Mouse (Mus musculus) heart, embryonic 12.5 days (tissue): ENCODE measurements around the gene Crybb2. TPM values are rescaled to one million over a fixed set of nuclear protein-coding genes. Genes with fewer than 3 reads are reported as not detected.

Source experiments
- ATAC-seq: fragments of 200-750 bp; cut with Nextera tagmentation; 2 replicates; pipeline ENCODE4 v1.8.0; 2017; ENCODE audit warnings: moderate TSS enrichment, moderate library complexity; ENCODE audit not compliant: insufficient number of reproducible peaks, low FRiP score
- H3K27ac ChIP-seq: fragments of 300-500 bp; sonication (generic); 2 replicates; pipeline ENCODE4 v1.5.1; 2016; ENCODE audit warnings: mild to moderate bottlenecking, moderate library complexity; ENCODE audit not compliant: poor library complexity, severe bottlenecking
- H3K27me3 ChIP-seq: fragments of 300-500 bp; sonication (generic); replicated peaks from 2 replicates; pipeline ENCODE4 v1.6.1; 2016; ENCODE audit warnings: mild to moderate bottlenecking, moderate library complexity
- H3K36me3 ChIP-seq: fragments of 300-500 bp; sonication (generic); 2 replicates; pipeline ENCODE4 v1.6.1; 2016; ENCODE audit warnings: mild to moderate bottlenecking, moderate library complexity
- H3K4me1 ChIP-seq: fragments of 300-500 bp; sonication (generic); replicated peaks from 2 replicates; pipeline ENCODE4 v1.6.1; 2016; ENCODE audit warnings: mild to moderate bottlenecking
- H3K4me2 ChIP-seq: fragments of 300-500 bp; sonication (generic); 2 replicates; pipeline ENCODE4 v1.6.1; 2016; ENCODE audit warnings: mild to moderate bottlenecking, moderate library complexity
- H3K4me3 ChIP-seq: fragments of 300-500 bp; sonication (generic); 2 replicates; pipeline ENCODE4 v1.5.1; 2016; ENCODE audit warnings: mild to moderate bottlenecking
- H3K9ac ChIP-seq: fragments of 300-500 bp; sonication (generic); 2 replicates; pipeline ENCODE4 v1.6.1; 2016; ENCODE audit warnings: mild to moderate bottlenecking, moderate library complexity
- H3K9me3 ChIP-seq: fragments of 300-500 bp; sonication (generic); replicated peaks from 2 replicates; pipeline ENCODE4 v1.6.1; 2016; ENCODE audit warnings: mild to moderate bottlenecking, moderate library complexity
- WGBS: fragments of 180-500 bp; shearing (Covaris S2); methylation state at CpG from one replicate; pipeline ENCODE4 v1.1.7; 2016; 5-methylcytosine and 5-hydroxymethylcytosine counted together
- polyA plus RNA-seq: library from polyadenylated mRNA; unstranded; fragments of >200 nt; fragmentation: Nextera tagmentation; extraction: Ambion mirVana; gene quantifications from 2 replicates; pipeline ENCODE4 v1.2.1, GENCODE M21; 2016

The Crybb2 gene
- polyA plus RNA-seq, 1 experiment from 2014 or later: not detected

GRCm38 (mm10) chr5:113078686-113079085 is 8.8 kb upstream of the Crybb2 start:
- no peak overlapping the region for H3K9ac ChIP-seq
- H3K36me3 ChIP-seq: no peaks in the 10 kb centered on the region
- H3K4me1 ChIP-seq: peaks cover 22% of the 10 kb centered on the region
- no peak for ATAC-seq
- H3K4me2 ChIP-seq: no peak overlapping the region
- no peaks in the 10 kb centered on the region for H3K9me3 ChIP-seq
- peaks cover 25% of the 10 kb centered on the region for H3K27me3 ChIP-seq
- 58% methylated on average over 5 of the region's 5 CpGs for WGBS
- H3K27ac ChIP-seq: no peak overlapping the region
- no peak overlapping the region for H3K4me3 ChIP-seq

GRCm38 (mm10) chr5:113054308-113054707 is 15.6 kb downstream of the Crybb2 start:
- ATAC-seq: 0 out of 2 replicates have a peak, but pooled peaks have one; percentile 30
- 7% methylated on average over 16 of the region's 16 CpGs for WGBS

GRCm38 (mm10) chr5:113050581-113051185 is 19.2 kb downstream of the Crybb2 start:
- Histone ChIP-seq H3K36me3 (no peaks in the 10 kb centered on the region), H3K9me3 (peaks cover 7% of the 10 kb centered on the region; the same call in 1 of the 2 replicates), H3K27me3 (peaks cover 13% of the 10 kb centered on the region), H3K4me1 (no peaks in the 10 kb centered on the region), H3K4me2 (no peak overlapping the region), H3K4me3 (no peak overlapping the region), H3K9ac (no peak overlapping the region), H3K27ac (no peak overlapping the region)
- WGBS: 66% methylated on average over 7 of the region's 7 CpGs
- no peak for ATAC-seq

More at GRCm38 (mm10) chr5:113054308-113054707, 15.6 kb downstream of the Crybb2 start:
- Histone ChIP-seq H3K36me3 (no peaks in the 10 kb centered on the region), H3K9me3 (peaks cover 7% of the 10 kb centered on the region; the same call in 1 of the 2 replicates), H3K27me3 (peaks cover 38% of the 10 kb centered on the region), H3K4me1 (no peaks in the 10 kb centered on the region), H3K27ac (no peak overlapping the region), H3K9ac (no peak overlapping the region), H3K4me3 (no peak overlapping the region), H3K4me2 (no peak overlapping the region)

GRCm38 (mm10) chr5:113049876-113050275 is 20.0 kb downstream of the Crybb2 start:
- H3K36me3 ChIP-seq: no peaks in the 10 kb centered on the region
- no peak overlapping the region for H3K4me3 ChIP-seq
- H3K27me3 ChIP-seq: peaks cover 6% of the 10 kb centered on the region
- no peaks in the 10 kb centered on the region for H3K4me1 ChIP-seq
- ATAC-seq: no peak
- H3K27ac ChIP-seq: no peak overlapping the region
- H3K4me2 ChIP-seq: no peak overlapping the region
- H3K9ac ChIP-seq: no peak overlapping the region
- peaks cover 7% of the 10 kb centered on the region; the same call in 1 of the 2 replicates for H3K9me3 ChIP-seq

GRCm38 (mm10) chr5:113045511-113046273 is 24.2 kb downstream of the Crybb2 start:
- 87% methylated on average over 10 of the region's 10 CpGs for WGBS
- H3K27ac ChIP-seq: no peak overlapping the region
- H3K4me2 ChIP-seq: no peak overlapping the region
- no peak for ATAC-seq
- peaks cover 23% of the 10 kb centered on the region for H3K4me1 ChIP-seq
- no peak overlapping the region for H3K9ac ChIP-seq
- no peaks in the 10 kb centered on the region for H3K27me3 ChIP-seq
- no peaks in the 10 kb centered on the region for H3K9me3 ChIP-seq
- H3K4me3 ChIP-seq: no peak overlapping the region
- H3K36me3 ChIP-seq: no peaks in the 10 kb centered on the region

- H3K27ac ChIP-seq: no peak overlapping the region
- no peak for ATAC-seq
- WGBS: 76% methylated on average over 8 of the region's 8 CpGs
These were observed 26.4 kb downstream of the Crybb2 start for GRCm38 (mm10) chr5:113043531-113043930.

GRCm38 (mm10) chr5:113041567-113042071 is 28.3 kb downstream of the Crybb2 start:
- H3K27me3 ChIP-seq: no peaks in the 10 kb centered on the region
- H3K4me3 ChIP-seq: no peak overlapping the region
- ATAC-seq: peak; percentile 12; the same call in 1 of the 2 replicates
- no peak overlapping the region for H3K9ac ChIP-seq
- 8% methylated on average over 5 of the region's 5 CpGs for WGBS
- H3K36me3 ChIP-seq: no peaks in the 10 kb centered on the region
- peaks cover 4% of the 10 kb centered on the region; the same call in 1 of the 2 replicates for H3K9me3 ChIP-seq
- H3K4me2 ChIP-seq: no peak overlapping the region
- H3K4me1 ChIP-seq: peaks cover 28% of the 10 kb centered on the region
- H3K27ac ChIP-seq: peak overlapping the region; percentile 46; the same call in 1 of the 2 replicates

More at GRCm38 (mm10) chr5:113043531-113043930, 26.4 kb downstream of the Crybb2 start:
- Histone ChIP-seq H3K9ac (no peak overlapping the region), H3K36me3 (no peaks in the 10 kb centered on the region), H3K9me3 (peaks cover 4% of the 10 kb centered on the region; the same call in 1 of the 2 replicates), H3K4me1 (peaks cover 28% of the 10 kb centered on the region), H3K4me2 (no peak overlapping the region), H3K27me3 (no peaks in the 10 kb centered on the region), H3K4me3 (no peak overlapping the region)

GRCm38 (mm10) chr5:113040776-113041175 is 29.1 kb downstream of the Crybb2 start:
- Histone ChIP-seq H3K9me3 (peaks cover 4% of the 10 kb centered on the region; the same call in 1 of the 2 replicates), H3K27ac (peak overlapping the region; percentile 46), H3K27me3 (no peaks in the 10 kb centered on the region), H3K4me2 (no peak overlapping the region), H3K9ac (no peak overlapping the region), H3K4me3 (no peak overlapping the region), H3K36me3 (no peaks in the 10 kb centered on the region), H3K4me1 (peaks cover 33% of the 10 kb centered on the region)
- WGBS: 13% methylated on average over 6 of the region's 6 CpGs
- no peak for ATAC-seq

GRCm38 (mm10) chr5:113038601-113039000 is 31.3 kb downstream of the Crybb2 start:
- Histone ChIP-seq H3K4me2 (no peak overlapping the region), H3K36me3 (no peaks in the 10 kb centered on the region), H3K4me1 (peaks cover 47% of the 10 kb centered on the region), H3K4me3 (no peak overlapping the region), H3K9ac (no peak overlapping the region), H3K27ac (no peak overlapping the region), H3K27me3 (no peaks in the 10 kb centered on the region), H3K9me3 (peaks cover 4% of the 10 kb centered on the region; the same call in 1 of the 2 replicates)
- 83% methylated on average over 6 of the region's 6 CpGs for WGBS
- ATAC-seq: no peak

- peaks cover 22% of the 10 kb centered on the region for H3K4me1 ChIP-seq
- peaks cover 4% of the 10 kb centered on the region; the same call in 1 of the 2 replicates for H3K9me3 ChIP-seq
- 59% methylated on average over 10 of the region's 10 CpGs for WGBS
These were observed 34.5 kb downstream of the Crybb2 start for GRCm38 (mm10) chr5:113035094-113036047.

More at GRCm38 (mm10) chr5:113035094-113036047, 34.5 kb downstream of the Crybb2 start:
- Histone ChIP-seq H3K4me3 (no peak overlapping the region), H3K36me3 (no peaks in the 10 kb centered on the region), H3K27ac (0 out of 2 replicates have a peak overlapping the region, but pooled peaks have one; percentile 9), H3K4me2 (no peak overlapping the region), H3K9ac (no peak overlapping the region), H3K27me3 (0 out of 2 replicates have a peak, but pooled peaks cover 4% of the 10 kb centered on the region)
- ATAC-seq: no peak
